Mouse (Mus musculus) liver, embryonic 11.5 days (tissue): Measurements from ENCODE around the gene Ndufc1. TPM values are rescaled to one million over a fixed set of nuclear protein-coding genes. Genes with fewer than 3 reads are reported as not detected.
A peak's percentile ranks its signal among the peaks of the same experiment; 100 is the strongest.
"Not testable (repeated sequence)": the region's sequence is repeated elsewhere in the genome, so short reads cannot be mapped to it uniquely, and the experiment has no call there.

Experiments used
- ATAC-seq: fragments of 200-750 bp; cut with Nextera tagmentation; replicated peaks from 2 replicates; pipeline ENCODE4 v1.8.0; 2017; ENCODE audit warnings: moderate number of reproducible peaks, mild to moderate bottlenecking, moderate TSS enrichment, moderate library complexity; ENCODE audit not compliant: low FRiP score
- DNase-seq: peaks from one replicate; pipeline ENCODE4 v3.0.0-alpha.2; 2017; ENCODE audit warnings: low spot score
- H3K27ac ChIP-seq: fragments of 300-500 bp; sonication (generic); 2 replicates; pipeline ENCODE4 v1.5.1; 2014; ENCODE audit warnings: mild to moderate bottlenecking, low read depth, low read length, control low read depth
- H3K27me3 ChIP-seq: fragments of 300-500 bp; sonication (generic); replicated peaks from 2 replicates; pipeline ENCODE4 v1.6.1; 2014; ENCODE audit warnings: low read length, mixed read lengths; ENCODE audit not compliant: control insufficient read depth, insufficient read depth
- H3K36me3 ChIP-seq: fragments of 300-500 bp; sonication (generic); 2 replicates; pipeline ENCODE4 v1.6.1; 2014; ENCODE audit warnings: mild to moderate bottlenecking, low read length, moderate library complexity, mixed read lengths; ENCODE audit not compliant: control insufficient read depth, insufficient read depth
- H3K4me1 ChIP-seq: fragments of 300-500 bp; sonication (generic); replicated peaks from 2 replicates; pipeline ENCODE4 v1.6.1; 2014; ENCODE audit warnings: low read length, mixed read lengths; ENCODE audit not compliant: control insufficient read depth, insufficient read depth
- H3K4me2 ChIP-seq: fragments of 300-500 bp; sonication (generic); 2 replicates; pipeline ENCODE4 v1.6.1; 2014; ENCODE audit warnings: mild to moderate bottlenecking, control low read depth, moderate library complexity
- H3K4me3 ChIP-seq: fragments of 300-500 bp; sonication (generic); 2 replicates; pipeline ENCODE4 v1.5.1; 2014; ENCODE audit warnings: low read depth, low read length, control low read depth
- H3K9ac ChIP-seq: fragments of 300-500 bp; sonication (generic); 2 replicates; pipeline ENCODE4 v1.6.1; 2014; ENCODE audit warnings: low read depth, low read length, control low read depth
- H3K9me3 ChIP-seq: fragments of 300-500 bp; sonication (generic); 2 replicates; pipeline ENCODE4 v1.6.1; 2016; ENCODE audit warnings: low read length, inconsistent platforms, mixed read lengths; ENCODE audit not compliant: control insufficient read depth
- WGBS: fragments of 180-500 bp; shearing (Covaris S2); extraction: QIAGEN DNeasy Blood & Tissue Kit; methylation state at CpG from one replicate; pipeline ENCODE4 v1.1.7; 2014; 5-methylcytosine and 5-hydroxymethylcytosine counted together
- polyA plus RNA-seq: library from polyadenylated mRNA; unstranded; fragments of >200 nt; fragmentation: Nextera tagmentation; extraction: Ambion mirVana; gene quantifications from 2 replicates; pipeline ENCODE4 v1.2.1, GENCODE M21; 2014

Ndufc1 gene
- polyA plus RNA-seq, 1 experiment from 2014 or later = 701 TPM

DNA sequence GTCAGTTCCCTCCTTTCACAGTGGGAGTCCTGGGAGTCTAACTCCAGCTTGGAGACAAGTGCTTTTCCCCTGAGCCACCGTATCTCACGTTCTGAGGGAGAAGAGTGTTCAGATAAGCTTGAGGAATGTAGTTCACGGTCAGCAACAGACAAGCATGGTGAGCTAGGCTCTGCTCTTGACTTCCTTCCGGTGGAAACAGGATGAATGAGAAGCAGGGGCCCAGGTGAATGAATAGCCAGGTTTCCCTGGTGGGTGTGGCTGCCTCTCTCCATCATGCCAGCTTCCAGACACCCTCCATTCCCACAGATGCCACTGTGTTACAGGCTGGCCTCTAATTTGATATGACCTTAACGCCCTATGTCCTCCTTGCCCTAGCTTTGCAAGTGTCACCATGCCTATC lies 51.7 kb downstream of the Ndufc1 start:
- 26% methylated on average over 5 of the region's 5 CpGs for WGBS
- H3K9ac ChIP-seq = no peak overlapping the region
- ATAC-seq (no peak), DNase-seq (no peak)
- peak overlapping the region; percentile 72 for H3K4me2 ChIP-seq
- peak overlapping the region; percentile 62 for H3K4me3 ChIP-seq
- H3K27me3 ChIP-seq = no peaks in the 10 kb centered on the region
- H3K4me1 ChIP-seq = peaks cover 9% of the 10 kb centered on the region
- H3K36me3 ChIP-seq = no peaks in the 10 kb centered on the region
- no peak overlapping the region for H3K27ac ChIP-seq
- H3K9me3 ChIP-seq = no peaks in the 10 kb centered on the region

DNA sequence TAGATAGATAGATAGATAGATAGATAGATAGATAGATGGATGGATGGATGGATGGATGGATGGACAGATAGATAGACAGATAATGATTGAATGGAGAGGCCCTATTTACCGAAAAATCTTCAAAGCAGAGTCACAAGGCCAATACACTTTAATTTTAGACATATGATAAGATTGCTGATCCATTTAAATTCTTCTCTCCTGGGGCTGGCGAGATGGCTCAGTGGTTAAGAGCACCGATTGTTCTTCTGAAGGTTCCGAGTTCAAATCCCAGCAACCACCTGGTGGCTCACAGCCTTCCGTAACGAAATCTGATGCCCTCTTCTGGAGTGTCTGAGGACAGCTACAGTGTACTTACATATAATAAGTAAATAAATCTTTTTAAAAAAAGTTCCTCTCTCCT lies 53.8 kb downstream of the Ndufc1 start:
- H3K9ac ChIP-seq, H3K9me3 ChIP-seq, DNase-seq, H3K4me3 ChIP-seq, ATAC-seq, H3K27ac ChIP-seq, H3K4me1 ChIP-seq, H3K36me3 ChIP-seq, H3K4me2 ChIP-seq, H3K27me3 ChIP-seq: not testable (repeated sequence)
- WGBS = 81% methylated on average over 6 of the region's 6 CpGs

Other genes with a start within 250 kb of the Ndufc1 start
- gene Noct, start 184.5 kb downstream of the Ndufc1 start, polyA plus RNA-seq = 29.0 and 30.7 TPM in 2 replicates
- 36.5 and 37.9 TPM in 2 replicates for gene Elf2, start 68.3 kb downstream of the Ndufc1 start, polyA plus RNA-seq
- 4.6 and 5.2 TPM in 2 replicates for gene Mgarp, start 12.2 kb downstream of the Ndufc1 start, polyA plus RNA-seq
- 48.4 and 50.6 TPM in 2 replicates for gene Naa15, start 6.2 kb upstream of the Ndufc1 start, polyA plus RNA-seq
- 9.4 and 10.1 TPM in 2 replicates for gene Rab33b, start 74.9 kb upstream of the Ndufc1 start, polyA plus RNA-seq
- 2.3 and 2.4 TPM in 2 replicates for gene Setd7, start 151.9 kb upstream of the Ndufc1 start, polyA plus RNA-seq